8 mouse cellular contexts compared by ENCODE assay signal in the genomic region with DNA sequence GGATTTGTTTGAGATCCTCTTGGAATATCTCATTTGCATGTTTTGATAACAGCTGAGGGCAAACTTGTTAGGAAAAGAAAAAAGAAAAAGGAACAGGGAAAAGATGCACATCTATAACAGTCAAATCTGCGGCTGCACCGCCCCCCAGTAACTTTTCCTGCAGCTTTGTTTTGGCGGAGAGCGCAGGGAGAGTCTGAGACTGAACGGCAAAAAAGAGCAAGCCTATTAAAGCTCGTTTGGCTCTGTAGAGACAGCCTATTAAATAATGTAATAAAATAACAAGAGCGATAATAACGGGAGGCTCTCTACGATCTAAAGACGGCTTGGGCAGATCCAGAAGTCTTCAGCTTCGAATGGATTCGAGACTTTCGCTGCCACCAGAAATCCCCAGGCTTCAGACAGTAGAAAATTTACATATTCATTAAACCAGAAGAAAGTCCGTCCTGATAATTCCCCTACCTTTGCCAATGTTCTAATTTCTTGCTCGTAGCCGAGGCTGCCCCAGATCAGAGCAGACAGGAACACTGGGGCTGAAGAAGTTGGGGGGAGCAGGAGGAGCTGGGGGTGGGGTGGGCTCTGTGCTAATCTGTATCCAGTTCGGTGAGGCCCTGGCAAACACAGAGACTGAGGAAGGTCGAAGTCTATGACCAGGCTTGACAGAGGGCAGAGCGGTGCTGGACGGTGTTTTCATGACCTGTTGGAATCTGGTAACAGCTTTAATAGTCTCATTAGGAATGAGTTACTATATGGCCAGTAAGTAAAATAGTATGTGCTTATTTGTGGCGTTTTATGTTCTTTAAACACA. TPM values are rescaled to one million over a fixed set of nuclear protein-coding genes. Genes with fewer than 3 reads are reported as not detected.
A peak's percentile ranks its signal among the peaks of the same experiment; 100 is the strongest.
DNase-seq lines count a peak whose midpoint lies in the region; ATAC-seq and TF ChIP-seq lines count a peak whose summit lies in the region.

No protein-coding gene starts in this region.

- H3K27ac ChIP-seq in forebrain, postnatal 0 days (ENCODE audit: low read depth, low read length): no peak overlapping the region
- H3K27ac ChIP-seq in kidney, embryonic 14.5 days (ENCODE audit: low read depth, low read length): peak overlapping the region; percentile 27; the same call in 1 of the 2 replicates
- no peak overlapping the region for H3K27ac ChIP-seq in midbrain, embryonic 16.5 days (ENCODE audit: low read length)

- H3K4me1 ChIP-seq in forebrain, postnatal 0 days (ENCODE audit: insufficient read depth): peaks cover 14% of the 10 kb centered on the region; the same call in 1 of the 2 replicates
- H3K4me1 ChIP-seq in kidney, embryonic 14.5 days (ENCODE audit: control insufficient read depth, insufficient read depth, low read length): peaks cover 8% of the 10 kb centered on the region; the same call in 1 of the 2 replicates
- peaks cover 31% of the 10 kb centered on the region for H3K4me1 ChIP-seq in midbrain, embryonic 16.5 days (ENCODE audit: control insufficient read depth, insufficient read depth, low read length)

- TF ChIP-seq CTCF in forebrain, postnatal 0 days (IDR thresholded peaks at IDR 0.05; ENCODE audit: low read depth): no peak

- peak overlapping the region; percentile 42 for H3K4me3 ChIP-seq in forebrain, postnatal 0 days (ENCODE audit: low read depth, low read length)
- H3K4me3 ChIP-seq in kidney, embryonic 14.5 days (ENCODE audit: low read length): peak overlapping the region; percentile 58
- H3K4me3 ChIP-seq in midbrain, embryonic 16.5 days (ENCODE audit: low read depth, low read length): peak overlapping the region; percentile 39

- ATAC-seq in forebrain, postnatal 0 days: 0 out of 2 replicates have a peak, but pooled peaks have one; percentile 13
- ATAC-seq in kidney, embryonic 14.5 days (ENCODE audit: low FRiP score, low TSS enrichment): peak; percentile 41
- ATAC-seq in midbrain, embryonic 16.5 days: peak; percentile 59
- ATAC-seq in activated CD4-positive, CD25-positive, alpha-beta regulatory T cell, adult 4 months: no peak

- H3K27me3 ChIP-seq in forebrain, postnatal 0 days (ENCODE audit: insufficient read depth, low read length): peaks cover 32% of the 10 kb centered on the region
- peaks cover 36% of the 10 kb centered on the region for H3K27me3 ChIP-seq in kidney, embryonic 14.5 days (ENCODE audit: control insufficient read depth, insufficient read depth, low read length)
- H3K27me3 ChIP-seq in midbrain, embryonic 16.5 days (ENCODE audit: control insufficient read depth, insufficient read depth, low read depth, low read length): peaks cover 41% of the 10 kb centered on the region

- no peak overlapping the region for H3K9ac ChIP-seq in forebrain, postnatal 0 days
- H3K9ac ChIP-seq in kidney, embryonic 14.5 days (ENCODE audit: low read depth, low read length): peak overlapping the region; percentile 23; the same call in 1 of the 2 replicates
- H3K9ac ChIP-seq in midbrain, embryonic 16.5 days (ENCODE audit: low read depth, low read length): no peak overlapping the region

- DNase-seq in heart, adult 18-20 months: peak; percentile 16 to 63
- DNase-seq in heart, adult 8-10 months (ENCODE audit: low spot score): no peak
- peak; percentile 9 for DNase-seq in forebrain, postnatal 0 days
- DNase-seq in spleen, adult 18-20 months: no peak
- no peak for DNase-seq in gastrocnemius, postnatal 10 days

- H3K9me3 ChIP-seq in forebrain, postnatal 0 days (ENCODE audit: low read length): no peaks in the 10 kb centered on the region
- no peaks in the 10 kb centered on the region for H3K9me3 ChIP-seq in kidney, embryonic 14.5 days (ENCODE audit: control insufficient read depth, low read length)
- no peaks in the 10 kb centered on the region for H3K9me3 ChIP-seq in midbrain, embryonic 16.5 days (replicated peaks; ENCODE audit: control insufficient read depth, low read length, poor library complexity, severe bottlenecking)

- 1% methylated on average over 21 of the region's 21 CpGs for WGBS in forebrain, postnatal 0 days
- under 1% methylated on average over 21 of the region's 21 CpGs for WGBS in kidney, embryonic 14.5 days
- under 1% methylated on average over 21 of the region's 21 CpGs for WGBS in midbrain, embryonic 16.5 days

- H3K36me3 ChIP-seq in forebrain, postnatal 0 days (ENCODE audit: insufficient read depth): no peaks in the 10 kb centered on the region
- H3K36me3 ChIP-seq in kidney, embryonic 14.5 days (ENCODE audit: control insufficient read depth, insufficient read depth, low read length): no peaks in the 10 kb centered on the region
- H3K36me3 ChIP-seq in midbrain, embryonic 16.5 days (ENCODE audit: control insufficient read depth, insufficient read depth, low read length): no peaks in the 10 kb centered on the region

- H3K4me2 ChIP-seq in forebrain, postnatal 0 days (ENCODE audit: low read depth): peak overlapping the region; percentile 57
- H3K4me2 ChIP-seq in kidney, embryonic 14.5 days (replicated peaks; ENCODE audit: low read depth, low read length): peak overlapping the region; percentile 84
- peak overlapping the region; percentile 69 for H3K4me2 ChIP-seq in midbrain, embryonic 16.5 days (ENCODE audit: low read length)

RNA-seq across cellular contexts. Expression of gene Prrx1, which starts 0.6 kb away (rescaled TPM):
- total RNA-seq in heart, adult 18-20 months (2021): 10 to 100 TPM; 26.3 to 30.7 TPM
- 10 to 100 TPM; 29.1 to 33.6 (median 30.5) TPM for total RNA-seq in heart, adult 8-10 months (2022)
- 4.3 and 7.3 TPM in 2 replicates for total RNA-seq in forebrain, postnatal 0 days (2014; rRNA removed)
- 3.3 and 4.0 TPM in 2 replicates for polyA plus RNA-seq in forebrain, postnatal 0 days (2015; fragmentation: Nextera tagmentation; extraction: Ambion mirVana)
- polyA plus RNA-seq in kidney, embryonic 14.5 days (2014; fragmentation: Nextera tagmentation; extraction: Ambion mirVana): 6.6 and 7.0 TPM in 2 replicates
- 2.8 and 3.4 TPM in 2 replicates for polyA plus RNA-seq in midbrain, embryonic 16.5 days (2015; fragmentation: Nextera tagmentation; extraction: Ambion mirVana)
- polyA plus RNA-seq in activated CD4-positive, CD25-positive, alpha-beta regulatory T cell, adult 4 months (2017; shearing (Covaris generic)): under 1 TPM in 1 of 2 experiments, not detected in 1; 0.17 TPM
- total RNA-seq in gastrocnemius, postnatal 10 days (2021): 10 to 100 TPM; 65.9 to 84.0 TPM

Comparison
In these comparisons a context has a peak if more than half of its experiments do, and no peak if none do; other contexts are left out.
1. DNase-seq: peak in heart, adult 18-20 months (2 of 2) and forebrain, postnatal 0 days (single experiment); none in heart, adult 8-10 months (single experiment), spleen, adult 18-20 months (0 of 2) and gastrocnemius, postnatal 10 days (single experiment).
2. Peak in every context shown above with its lines, with median percentiles within 50 percentile points of each other: H3K4me2 ChIP-seq and H3K4me3 ChIP-seq.